Mouse (Mus musculus): ENCODE data around the gene Vrk1. TPM values are rescaled to one million over a fixed set of nuclear protein-coding genes. Genes with fewer than 3 reads are reported as not detected.

The Vrk1 gene
- total and polyA plus RNA-seq, 3 experiments: 55.2 to 124 (median 69.1) TPM

DNA sequence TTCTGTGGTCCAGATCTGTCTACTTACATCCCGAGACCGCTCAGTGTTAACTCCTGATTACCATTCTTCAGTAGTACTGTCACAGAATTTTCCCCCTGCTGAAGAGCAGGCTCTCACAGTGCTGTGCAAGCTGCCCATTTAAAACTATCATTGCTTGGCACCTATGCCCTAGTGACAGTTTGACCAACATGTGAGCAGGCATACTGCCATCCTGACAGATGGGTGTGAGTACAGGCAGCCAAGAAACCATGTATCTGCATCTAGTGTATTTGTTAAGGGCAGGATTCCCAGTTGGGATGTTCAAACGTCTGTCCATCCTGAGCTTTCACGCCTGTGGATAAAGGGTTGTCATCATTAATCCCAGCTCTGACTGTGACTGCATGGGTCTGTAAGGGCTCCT is 10.0 kb downstream of the Vrk1 start:
- Histone ChIP-seq H3K4me3 (replicated peaks in 1 of 3; ENCODE audit: low read depth in 2 of 3, low read length in 2 of 3, poor library complexity in 1 of 3) (no peak overlapping the region), H3K4me1 (ENCODE audit: control insufficient read depth in 1 of 2, insufficient read depth in 2 of 2) (peaks cover 10 to 58% of the 10 kb centered on the region in 2 experiments), H3K9me3 (replicated peaks; ENCODE audit: low read length) (peaks cover 2% of the 10 kb centered on the region), H3K27ac (ENCODE audit: insufficient read depth, low read depth) (no peak overlapping the region), H3K79me2 (replicated peaks; ENCODE audit: control insufficient read depth, extremely low read depth, insufficient read depth, poor library complexity, severe bottlenecking) (peaks cover 19% of the 10 kb centered on the region), H3K4me2 (ENCODE audit: insufficient read depth, low read depth, poor library complexity, severe bottlenecking) (no peak overlapping the region), H3K27me3 (replicated peaks) (no peaks in the 10 kb centered on the region), H3K36me3 (replicated peaks in 1 of 2; ENCODE audit: control insufficient read depth in 1 of 2, insufficient read depth in 1 of 2, low read length in 1 of 2) (peaks cover 7 to 63% of the 10 kb centered on the region in 2 experiments), H3K9ac (ENCODE audit: insufficient read depth, low read depth) (no peak overlapping the region)
- dilution Hi-C loops (cut with MboI; ENCODE audit: extremely low pct_ligation_motif_present, extremely low pct_unique_long_range_greater_than_20kb, low sequenced_read_pairs): no loop called here
- no peak for DNase-seq (ENCODE audit: extremely low read depth)
- in situ Hi-C loops (cut with MboI; ENCODE audit: low pct_ligation_motif_present, low pct_unique_long_range_greater_than_20kb, low sequenced_read_pairs): no loop called here
- TF ChIP-seq BHLHE40 (IDR thresholded peaks at IDR 0.05; ENCODE audit: low read depth, low read length) (no peak), CTCF (conservative IDR thresholded peaks at IDR 0.05 in 1 of 2, IDR thresholded peaks at IDR 0.05 in 1 of 2; ENCODE audit: low read depth in 2 of 2, low read length in 2 of 2) (no peak), GABPA (IDR thresholded peaks at IDR 0.05; ENCODE audit: insufficient replicate concordance, low read depth, low read length) (no peak), MAFK (IDR thresholded peaks at IDR 0.05; ENCODE audit: insufficient replicate concordance, low read length) (no peak), E2F4 (IDR thresholded peaks at IDR 0.05; ENCODE audit: insufficient replicate concordance, low read depth, low read length) (no peak), JUN (IDR thresholded peaks at IDR 0.05; ENCODE audit: insufficient read depth, low read depth, low read length) (no peak), HCFC1 (IDR thresholded peaks at IDR 0.05; ENCODE audit: low read depth, low read length) (no peak), JUND (conservative IDR thresholded peaks at IDR 0.05; ENCODE audit: low read depth, low read length) (no peak), POLR2AphosphoS2 (IDR thresholded peaks at IDR 0.05; ENCODE audit: low read depth, low read length) (no peak), USF1 (IDR thresholded peaks at IDR 0.05; ENCODE audit: low read depth, low read length) (no peak)

DNA sequence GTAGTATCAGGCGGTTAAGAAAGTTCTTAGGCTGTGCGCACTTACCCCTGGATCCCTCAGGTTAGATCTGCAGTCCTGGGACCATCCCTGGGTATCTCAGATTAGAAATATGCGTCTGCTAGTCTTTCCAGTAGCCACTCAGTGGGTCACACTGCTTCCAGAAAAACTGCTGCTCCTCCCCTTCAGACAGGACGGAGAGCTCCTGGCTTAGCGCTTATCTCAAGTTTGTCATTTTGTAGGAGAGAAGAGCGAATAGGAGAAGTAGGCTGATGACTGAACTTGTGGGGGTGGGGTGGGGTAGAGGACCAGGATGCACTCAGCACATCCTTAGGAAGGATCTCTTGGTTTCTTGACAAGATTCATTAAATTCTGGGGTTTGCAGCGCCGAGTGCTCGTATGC is 13.6 kb downstream of the Vrk1 start:
- no peak overlapping the region for H3K27ac ChIP-seq (ENCODE audit: insufficient read depth, low read depth)
- in situ Hi-C loops (cut with MboI; ENCODE audit: low pct_ligation_motif_present, low pct_unique_long_range_greater_than_20kb, low sequenced_read_pairs): no loop called here

More for the DNA sequence above, 13.6 kb downstream of the Vrk1 start:
- dilution Hi-C loops (cut with MboI; ENCODE audit: extremely low pct_ligation_motif_present, extremely low pct_unique_long_range_greater_than_20kb, low sequenced_read_pairs): no loop called here
- TF ChIP-seq SIN3A (IDR thresholded peaks at IDR 0.05; ENCODE audit: low read length): no peak
- no peak for TF ChIP-seq POLR2AphosphoS2 (IDR thresholded peaks at IDR 0.05; ENCODE audit: low read depth, low read length)
- TF ChIP-seq MXI1 (IDR thresholded peaks at IDR 0.05; ENCODE audit: low read depth, low read length): no peak
- no peak for TF ChIP-seq ETS1 (conservative IDR thresholded peaks at IDR 0.05; ENCODE audit: low read depth, low read length)
- no peak for TF ChIP-seq JUN (IDR thresholded peaks at IDR 0.05; ENCODE audit: insufficient read depth, low read depth, low read length)
- no peak for TF ChIP-seq USF1 (IDR thresholded peaks at IDR 0.05; ENCODE audit: low read depth, low read length)
- TF ChIP-seq JUND (conservative IDR thresholded peaks at IDR 0.05; ENCODE audit: low read depth, low read length): no peak
- TF ChIP-seq MAX (IDR thresholded peaks at IDR 0.05; ENCODE audit: low read length): no peak
- no peak for TF ChIP-seq E2F4 (IDR thresholded peaks at IDR 0.05; ENCODE audit: insufficient replicate concordance, low read depth, low read length)
- TF ChIP-seq RAD21 (IDR thresholded peaks at IDR 0.05; ENCODE audit: low read depth, low read length): no peak
- no peak for TF ChIP-seq MEF2A (IDR thresholded peaks at IDR 0.05; ENCODE audit: borderline replicate concordance, low read depth, low read length)
- no peak for TF ChIP-seq RCOR1 (conservative IDR thresholded peaks at IDR 0.05; ENCODE audit: low read depth, low read length)
- TF ChIP-seq EP300 (IDR thresholded peaks at IDR 0.05; ENCODE audit: low read length): no peak
- no peak for TF ChIP-seq CTCF (conservative IDR thresholded peaks at IDR 0.05 in 1 of 2, IDR thresholded peaks at IDR 0.05 in 1 of 2; ENCODE audit: low read depth in 2 of 2, low read length in 2 of 2)
- TF ChIP-seq NRF1 (IDR thresholded peaks at IDR 0.05; ENCODE audit: low read depth, low read length): no peak
- no peak for TF ChIP-seq MAFK (IDR thresholded peaks at IDR 0.05; ENCODE audit: insufficient replicate concordance, low read length)
- TF ChIP-seq NELFE (IDR thresholded peaks at IDR 0.05; ENCODE audit: low read depth, low read length): no peak
- TF ChIP-seq CHD2 (IDR thresholded peaks at IDR 0.05; ENCODE audit: low read length): no peak
- TF ChIP-seq KAT2A (IDR thresholded peaks at IDR 0.05; ENCODE audit: insufficient replicate concordance, low read length): no peak
- Histone ChIP-seq H3K4me3 (replicated peaks in 1 of 3; ENCODE audit: low read depth in 2 of 3, low read length in 2 of 3, poor library complexity in 1 of 3) (no peak overlapping the region), H3K9me3 (replicated peaks; ENCODE audit: low read length) (peaks cover 3% of the 10 kb centered on the region), H3K36me3 (replicated peaks in 1 of 2; ENCODE audit: control insufficient read depth in 1 of 2, insufficient read depth in 1 of 2, low read length in 1 of 2) (peaks cover 7 to 77% of the 10 kb centered on the region in 2 experiments), H3K4me1 (ENCODE audit: control insufficient read depth in 1 of 2, insufficient read depth in 2 of 2) (peaks cover 0 to 37% of the 10 kb centered on the region in 2 experiments; a peak in 2 of 4 replicates), H3K79me2 (replicated peaks; ENCODE audit: control insufficient read depth, extremely low read depth, insufficient read depth, poor library complexity, severe bottlenecking) (peaks cover 9% of the 10 kb centered on the region), H3K27me3 (replicated peaks) (no peaks in the 10 kb centered on the region), H3K9ac (ENCODE audit: insufficient read depth, low read depth) (no peak overlapping the region), H3K4me2 (ENCODE audit: insufficient read depth, low read depth, poor library complexity, severe bottlenecking) (no peak overlapping the region)
- DNase-seq (ENCODE audit: extremely low read depth): no peak

Data from CH12.LX (cell line).